Mouse (Mus musculus) E14TG2a.4 (cell line): Measurements from ENCODE around the gene Rmnd5b.

Source experiments
- CTCF ChIP-seq: conservative IDR thresholded peaks from 2 replicates; pipeline ENCODE4 v1.5.1; 2014; ENCODE audit warnings: low read length
- POU5F1 ChIP-seq: IDR thresholded peaks from 2 replicates; pipeline ENCODE4 v1.6.1; 2014; ENCODE audit warnings: low read length, borderline replicate concordance

DNA sequence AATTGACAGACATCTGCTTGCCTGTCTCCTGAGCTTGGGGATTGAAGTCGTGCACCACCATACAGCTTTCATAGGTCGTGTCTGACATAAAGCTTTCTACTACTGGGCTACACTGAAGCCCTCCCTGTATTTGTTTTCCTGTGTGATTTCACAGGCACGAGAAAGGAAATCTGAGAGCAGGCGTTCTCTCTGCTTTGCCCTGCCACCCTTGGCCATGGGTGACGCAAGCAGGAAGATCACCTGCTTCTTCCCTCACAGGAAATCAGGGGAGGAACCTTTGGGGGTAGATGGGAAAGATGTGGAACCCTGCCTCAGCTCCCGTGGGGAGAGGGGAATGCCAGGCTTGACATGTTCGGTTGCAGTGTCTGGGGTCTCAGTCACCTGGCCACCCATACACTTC is 22.6 kb upstream of the Rmnd5b start:
- no peak for TF ChIP-seq CTCF
- TF ChIP-seq POU5F1, result no peak
